Mouse (Mus musculus) forebrain, postnatal 0 days (tissue): ENCODE measurements around the gene E430018J23Rik. TPM values are rescaled to one million over a fixed set of nuclear protein-coding genes. Genes with fewer than 3 reads are reported as not detected.
"Not testable (repeated sequence)": the region's sequence is repeated elsewhere in the genome, so short reads cannot be mapped to it uniquely, and the experiment has no call there.

Experiments used
- ATAC-seq: fragments of 200-750 bp; cut with Nextera tagmentation; 2 replicates; pipeline ENCODE4 v1.8.0; 2017; ENCODE audit warnings: mild to moderate bottlenecking, moderate library complexity
- DNase-seq: peaks from one replicate; pipeline ENCODE4 v3.0.0-alpha.2; 2015
- H3K27ac ChIP-seq: fragments of 300-500 bp; sonication (generic); 2 replicates; pipeline ENCODE4 v1.5.1; 2014; ENCODE audit warnings: low read depth, mild to moderate bottlenecking, antibody characterized with exemption, low read length, moderate library complexity, mixed read lengths
- H3K27me3 ChIP-seq: fragments of 300-500 bp; sonication (generic); 2 replicates; pipeline ENCODE4 v1.6.1; 2014; ENCODE audit warnings: mild to moderate bottlenecking, low read length, mixed read lengths; ENCODE audit not compliant: insufficient read depth
- H3K36me3 ChIP-seq: fragments of 300-500 bp; sonication (generic); 2 replicates; pipeline ENCODE4 v1.6.1; 2014; ENCODE audit warnings: mild to moderate bottlenecking, moderate library complexity; ENCODE audit not compliant: insufficient read depth
- H3K4me1 ChIP-seq: fragments of 300-500 bp; sonication (generic); 2 replicates; pipeline ENCODE4 v1.6.1; 2014; ENCODE audit warnings: antibody characterized with exemption; ENCODE audit not compliant: insufficient read depth
- H3K4me2 ChIP-seq: fragments of 300-500 bp; sonication (generic); 2 replicates; pipeline ENCODE4 v1.6.1; 2014; ENCODE audit warnings: low read depth, mild to moderate bottlenecking, moderate library complexity
- H3K4me3 ChIP-seq: fragments of 300-500 bp; sonication (generic); 2 replicates; pipeline ENCODE4 v1.5.1; 2014; ENCODE audit warnings: low read depth, low read length, mixed read lengths
- H3K9ac ChIP-seq: fragments of 300-500 bp; sonication (generic); 2 replicates; pipeline ENCODE4 v1.6.1; 2014; ENCODE audit warnings: mild to moderate bottlenecking
- H3K9me3 ChIP-seq: fragments of 300-500 bp; sonication (generic); 2 replicates; pipeline ENCODE4 v1.6.1; 2016; ENCODE audit warnings: low read length
- CTCF ChIP-seq: sonication (generic); IDR thresholded peaks from 2 replicates; pipeline ENCODE4 v1.5.1; 2016; ENCODE audit warnings: antibody characterized with exemption, control low read depth, low read depth
- WGBS: fragments of 180-500 bp; shearing (Covaris S2); extraction: QIAGEN DNeasy Blood & Tissue Kit; methylation state at CpG from one replicate; pipeline ENCODE4 v1.1.7; 2014; 5-methylcytosine and 5-hydroxymethylcytosine counted together
- polyA plus RNA-seq: library from polyadenylated mRNA; unstranded; fragments of >200 nt; fragmentation: Nextera tagmentation; extraction: Ambion mirVana; gene quantifications from 2 replicates; pipeline ENCODE4 v1.2.1, GENCODE M21; 2015
- total RNA-seq: library from RNA; depleted of rRNA; stranded (reverse); fragments of >200 nt; gene quantifications from 2 replicates; pipeline ENCODE4 v1.2.3, GENCODE M21; 2014

The E430018J23Rik gene
- total and polyA plus RNA-seq, 2 experiments from 2014 or later: 2.4 to 10.2 TPM

DNA sequence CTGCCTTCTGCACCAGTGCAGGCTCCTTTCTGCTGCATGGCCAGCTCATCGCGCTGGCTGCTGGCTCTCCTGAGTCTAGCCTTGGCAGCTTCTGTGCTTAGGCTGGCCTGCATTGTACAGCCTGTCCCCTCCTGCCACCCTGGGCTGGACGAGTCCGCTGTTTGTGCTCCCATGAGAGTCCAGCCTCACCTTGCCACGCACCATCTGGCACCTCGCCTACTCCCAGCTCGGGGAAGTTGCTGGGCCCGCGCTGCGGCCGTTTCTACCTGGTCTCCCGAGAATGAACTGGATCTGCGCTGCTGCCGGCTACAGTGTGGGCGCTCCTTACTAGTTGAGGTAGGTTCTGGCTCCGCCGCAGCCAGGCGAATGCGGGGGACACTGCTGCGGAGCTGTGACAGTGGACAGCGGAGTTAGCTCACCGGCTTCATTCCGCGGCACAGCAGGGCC is 29.9 kb downstream of the E430018J23Rik start:
- WGBS: 3% methylated on average over 24 of the region's 24 CpGs
- peak; percentile 16; the same call in 1 of the 2 replicates for ATAC-seq
- H3K27ac ChIP-seq: no peak overlapping the region

DNA sequence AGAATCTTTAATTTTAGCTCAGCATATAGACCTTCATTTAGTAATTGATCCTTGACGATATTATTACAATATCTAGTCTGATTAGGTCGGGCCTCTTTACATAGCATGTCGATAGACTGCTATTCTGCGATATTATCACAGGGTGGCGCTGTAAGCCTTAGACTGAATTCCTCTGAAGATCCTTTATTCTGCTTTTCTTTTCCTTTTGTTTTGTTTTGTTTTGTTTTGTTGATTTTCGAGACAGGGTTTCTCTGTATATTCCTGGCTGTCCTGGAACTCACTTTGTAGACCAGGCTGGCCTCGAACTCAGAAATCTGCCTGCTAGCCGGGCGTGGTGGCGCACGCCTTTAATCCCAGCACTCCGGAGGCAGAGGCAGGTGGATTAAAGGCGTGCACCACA is 31.0 kb downstream of the E430018J23Rik start:
- TF ChIP-seq CTCF: peak; percentile 83
- not testable (repeated sequence) for H3K36me3 ChIP-seq, ATAC-seq, H3K4me1 ChIP-seq, H3K27ac ChIP-seq, H3K9me3 ChIP-seq, H3K27me3 ChIP-seq, H3K9ac ChIP-seq
- DNase-seq: peak; percentile 69
- peak overlapping the region; percentile 14; the same call in 1 of the 2 replicates for H3K4me3 ChIP-seq
- whole genome bisulfite sequencing: 10% methylated on average over 13 of the region's 13 CpGs
- peak overlapping the region; percentile 27; the same call in 1 of the 2 replicates for H3K4me2 ChIP-seq

More for the DNA sequence above, 29.9 kb downstream of the E430018J23Rik start:
- TF ChIP-seq CTCF: no peak
- Histone ChIP-seq H3K27me3 (no peaks in the 10 kb centered on the region), H3K9me3 (no peaks in the 10 kb centered on the region), H3K36me3 (no peaks in the 10 kb centered on the region), H3K4me1 (peaks cover 2% of the 10 kb centered on the region; the same call in 1 of the 2 replicates), H3K4me3 (peak overlapping the region; percentile 33), H3K4me2 (peak overlapping the region; percentile 69), H3K9ac (peak overlapping the region; percentile 39)
- peak; percentile 27 for DNase-seq

DNA sequence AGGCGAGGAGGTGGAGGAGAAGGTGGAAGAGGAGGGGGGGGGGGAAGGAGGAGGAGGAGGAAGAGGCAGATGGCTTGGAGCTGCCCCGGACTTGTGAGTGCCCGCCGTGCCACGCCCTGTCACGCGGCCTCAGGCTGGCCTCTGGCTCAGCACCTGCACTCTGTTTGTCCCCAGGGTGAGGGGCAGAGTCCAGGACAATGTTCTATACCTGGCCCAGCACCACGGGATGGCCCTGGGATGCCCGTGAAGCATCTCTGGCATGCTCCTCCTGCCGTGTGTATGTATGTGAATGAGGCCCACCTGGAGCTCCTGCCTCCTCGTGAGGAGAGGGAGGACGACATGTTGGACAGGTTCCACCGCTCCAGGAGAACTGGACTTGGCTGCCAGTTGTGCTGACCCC is 32.0 kb downstream of the E430018J23Rik start:
- Histone ChIP-seq H3K9me3 (no peaks in the 10 kb centered on the region), H3K27me3 (no peaks in the 10 kb centered on the region), H3K27ac (no peak overlapping the region), H3K36me3 (no peaks in the 10 kb centered on the region), H3K4me1 (peaks cover 2% of the 10 kb centered on the region; the same call in 1 of the 2 replicates), H3K4me2 (no peak overlapping the region), H3K4me3 (no peak overlapping the region), H3K9ac (no peak overlapping the region)
- ATAC-seq (no peak), DNase-seq (no peak)
- no peak for TF ChIP-seq CTCF
- 57% methylated on average over 13 of the region's 13 CpGs for WGBS

DNA sequence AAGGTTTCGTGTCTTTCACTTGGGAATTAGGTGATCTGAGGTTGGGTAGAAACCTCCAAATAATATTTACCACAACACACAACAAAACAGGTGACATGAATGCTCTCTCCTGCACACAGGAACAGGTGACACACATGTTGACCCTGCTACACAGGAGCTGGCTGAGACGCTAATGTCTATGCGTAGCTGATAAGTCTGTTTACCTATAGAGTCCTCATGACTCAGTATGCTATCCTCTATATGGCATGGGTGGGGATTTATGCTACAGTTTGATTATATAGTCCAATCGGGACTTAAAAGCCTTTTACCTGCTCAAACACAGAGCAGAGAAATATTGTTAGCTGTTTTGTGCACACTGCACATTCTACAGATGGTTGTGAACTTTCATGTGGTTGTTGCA is 33.2 kb downstream of the E430018J23Rik start:
- H3K9me3 ChIP-seq: no peaks in the 10 kb centered on the region
- H3K4me2 ChIP-seq: no peak overlapping the region
- H3K27ac ChIP-seq: no peak overlapping the region
- 85% methylated on average over 4 of the region's 4 CpGs for WGBS
- H3K9ac ChIP-seq: no peak overlapping the region
- H3K27me3 ChIP-seq: no peaks in the 10 kb centered on the region
- no peak for ATAC-seq
- peaks cover 2% of the 10 kb centered on the region; the same call in 1 of the 2 replicates for H3K4me1 ChIP-seq
- DNase-seq: no peak
- no peak overlapping the region for H3K4me3 ChIP-seq
- no peaks in the 10 kb centered on the region for H3K36me3 ChIP-seq
- TF ChIP-seq CTCF: no peak

DNA sequence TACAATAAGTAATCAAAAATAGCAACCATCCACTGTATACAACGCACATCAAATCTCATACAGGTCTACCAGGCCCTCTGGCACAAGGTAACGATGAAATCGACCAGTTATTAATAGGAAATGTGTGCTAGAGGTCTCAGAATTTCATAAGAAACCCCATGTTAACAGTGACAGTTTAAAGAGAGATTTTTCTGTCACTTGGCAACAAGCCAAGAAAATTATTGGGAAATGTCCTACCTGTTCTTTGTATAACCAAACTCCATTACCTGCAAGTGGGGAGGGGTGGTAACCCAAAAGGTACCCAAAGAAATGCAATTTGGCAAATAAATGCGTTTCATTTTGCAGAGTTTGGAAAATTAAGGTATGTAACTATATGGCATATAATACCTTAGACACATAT is 35.0 kb downstream of the E430018J23Rik start:
- ATAC-seq: no peak
- Histone ChIP-seq H3K4me2 (no peak overlapping the region), H3K36me3 (no peaks in the 10 kb centered on the region), H3K27me3 (no peaks in the 10 kb centered on the region), H3K9me3 (no peaks in the 10 kb centered on the region), H3K4me3 (no peak overlapping the region), H3K9ac (no peak overlapping the region), H3K4me1 (peaks cover 1% of the 10 kb centered on the region; the same call in 1 of the 2 replicates), H3K27ac (no peak overlapping the region)
- 70% methylated on average over 4 of the region's 4 CpGs for WGBS
- no peak for TF ChIP-seq CTCF
- DNase-seq: no peak

DNA sequence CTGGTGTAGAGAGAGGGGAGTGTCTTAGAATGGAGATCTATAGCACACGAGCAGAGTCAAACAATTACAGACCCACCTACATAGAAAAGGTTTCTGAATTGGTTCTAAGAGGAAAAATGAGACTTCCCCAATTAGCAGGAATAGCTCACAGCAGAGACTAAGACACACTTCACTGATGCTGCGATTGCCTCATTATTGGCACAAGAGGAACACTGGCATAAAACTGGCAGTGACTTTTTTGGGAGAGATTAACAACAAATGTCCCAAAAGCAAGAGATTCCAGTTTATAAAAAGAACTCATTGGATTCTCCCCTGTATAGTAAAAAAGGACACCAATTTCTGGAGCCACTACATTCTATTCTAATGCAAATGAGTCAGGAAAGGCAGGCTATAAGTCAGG is 35.6 kb downstream of the E430018J23Rik start:
- Histone ChIP-seq H3K27me3 (no peaks in the 10 kb centered on the region), H3K9ac (no peak overlapping the region), H3K36me3 (no peaks in the 10 kb centered on the region), H3K4me1 (no peaks in the 10 kb centered on the region), H3K4me2 (no peak overlapping the region), H3K9me3 (no peaks in the 10 kb centered on the region), H3K4me3 (no peak overlapping the region), H3K27ac (no peak overlapping the region)
- no peak for DNase-seq
- no peak for ATAC-seq
- no peak for TF ChIP-seq CTCF
- WGBS: 37% methylated on average over 2 of the region's 2 CpGs

DNA sequence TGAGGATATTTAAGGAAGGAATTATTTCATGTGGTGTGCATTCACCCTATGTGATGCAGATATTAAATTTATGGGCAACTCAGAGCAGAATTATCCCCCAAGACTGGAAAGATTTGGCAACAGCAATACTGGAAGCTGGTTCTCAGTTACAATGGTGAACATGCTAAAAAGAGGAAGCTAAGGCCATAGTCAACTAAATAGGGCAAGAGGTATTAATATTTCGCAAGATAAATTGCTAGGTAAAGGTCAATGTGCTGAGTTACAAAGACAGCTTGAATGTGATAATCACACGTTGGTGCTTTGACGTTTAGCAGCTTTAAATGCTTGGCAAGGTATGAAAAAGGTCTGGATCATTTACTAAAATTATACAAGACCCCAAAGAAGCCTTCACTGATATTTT is 37.6 kb downstream of the E430018J23Rik start:
- DNase-seq (no peak), ATAC-seq (no peak)
- H3K4me2 ChIP-seq: no peak overlapping the region
- H3K9me3 ChIP-seq: no peaks in the 10 kb centered on the region
- H3K27me3 ChIP-seq: no peaks in the 10 kb centered on the region
- H3K9ac ChIP-seq: no peak overlapping the region
- H3K27ac ChIP-seq: no peak overlapping the region
- H3K4me3 ChIP-seq: no peak overlapping the region
- no peak for TF ChIP-seq CTCF
- H3K36me3 ChIP-seq: no peaks in the 10 kb centered on the region
- WGBS: 60% methylated on average over 3 of the region's 3 CpGs
- no peaks in the 10 kb centered on the region for H3K4me1 ChIP-seq
